Mouse (Mus musculus): Measurements from ENCODE around the gene Plekhb1.

Gene Plekhb1

DNA sequence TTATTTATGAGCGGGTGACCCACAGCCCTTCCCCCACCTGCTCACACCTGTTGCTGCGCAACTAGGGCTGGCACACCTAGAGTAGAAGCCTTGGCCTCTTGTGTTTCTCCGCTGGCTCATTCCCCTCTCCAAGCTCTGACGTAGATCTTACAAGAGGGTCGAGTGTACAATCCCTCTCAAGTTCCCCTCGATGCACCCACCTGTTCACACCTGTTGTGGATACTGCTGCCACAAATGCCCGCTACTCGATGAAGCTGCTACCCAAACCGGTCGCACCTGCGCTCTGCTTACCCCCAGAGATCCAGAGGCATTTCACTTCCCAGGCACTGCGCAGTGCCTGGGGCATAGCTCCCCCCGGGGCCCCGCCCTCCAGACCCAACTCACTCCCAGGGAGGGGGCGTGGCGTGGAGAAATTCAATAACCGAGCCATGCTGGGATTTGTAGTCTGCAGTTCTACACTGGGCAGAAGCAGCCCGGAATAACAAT is 4.1 kb downstream of the Plekhb1 start:
- DNase-seq (ENCODE audit: low spot score in 2 of 2): no peak

DNA sequence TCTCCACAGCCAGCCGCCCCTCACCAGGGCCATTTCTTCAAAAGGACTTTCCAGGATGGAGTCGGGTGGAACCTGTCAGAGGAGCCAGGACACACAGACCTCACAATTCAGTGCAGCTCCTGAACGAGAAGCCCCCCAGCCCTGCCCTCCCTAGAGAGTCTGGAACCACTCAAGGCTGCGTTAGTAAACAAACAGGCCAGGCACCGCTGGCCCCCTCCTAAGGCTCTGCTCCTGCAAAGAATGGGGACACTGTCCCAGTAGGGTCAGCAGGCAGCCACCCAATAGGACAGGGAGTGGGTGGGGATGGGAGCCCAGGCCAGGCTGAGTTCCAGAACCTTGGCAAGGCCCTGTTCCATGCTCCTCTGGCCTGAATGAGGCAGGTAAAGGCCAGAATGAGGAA is 5.5 kb downstream of the Plekhb1 start:
- no peak for DNase-seq (ENCODE audit: low spot score in 2 of 2)

DNA sequence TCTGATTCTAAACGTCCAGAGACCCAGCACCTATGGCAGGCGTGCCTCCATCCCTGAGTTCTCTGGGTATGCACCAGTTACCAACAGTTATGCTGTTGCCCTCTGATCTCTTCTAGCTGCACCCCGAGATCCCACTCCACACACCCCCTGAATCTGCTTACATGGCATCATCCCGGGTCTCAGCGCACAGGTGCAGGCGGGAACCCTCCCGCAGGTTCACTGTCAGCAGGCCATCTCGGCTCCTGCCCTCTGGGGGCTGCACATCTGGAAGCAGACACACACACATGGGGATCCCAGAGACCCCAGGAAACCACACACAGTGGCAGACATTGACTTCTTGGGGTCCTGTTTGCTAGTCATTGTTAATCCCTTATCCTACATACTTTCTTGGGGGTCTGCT is 7.8 kb downstream of the Plekhb1 start:
- DNase-seq (ENCODE audit: low spot score in 2 of 2): no peak

DNA sequence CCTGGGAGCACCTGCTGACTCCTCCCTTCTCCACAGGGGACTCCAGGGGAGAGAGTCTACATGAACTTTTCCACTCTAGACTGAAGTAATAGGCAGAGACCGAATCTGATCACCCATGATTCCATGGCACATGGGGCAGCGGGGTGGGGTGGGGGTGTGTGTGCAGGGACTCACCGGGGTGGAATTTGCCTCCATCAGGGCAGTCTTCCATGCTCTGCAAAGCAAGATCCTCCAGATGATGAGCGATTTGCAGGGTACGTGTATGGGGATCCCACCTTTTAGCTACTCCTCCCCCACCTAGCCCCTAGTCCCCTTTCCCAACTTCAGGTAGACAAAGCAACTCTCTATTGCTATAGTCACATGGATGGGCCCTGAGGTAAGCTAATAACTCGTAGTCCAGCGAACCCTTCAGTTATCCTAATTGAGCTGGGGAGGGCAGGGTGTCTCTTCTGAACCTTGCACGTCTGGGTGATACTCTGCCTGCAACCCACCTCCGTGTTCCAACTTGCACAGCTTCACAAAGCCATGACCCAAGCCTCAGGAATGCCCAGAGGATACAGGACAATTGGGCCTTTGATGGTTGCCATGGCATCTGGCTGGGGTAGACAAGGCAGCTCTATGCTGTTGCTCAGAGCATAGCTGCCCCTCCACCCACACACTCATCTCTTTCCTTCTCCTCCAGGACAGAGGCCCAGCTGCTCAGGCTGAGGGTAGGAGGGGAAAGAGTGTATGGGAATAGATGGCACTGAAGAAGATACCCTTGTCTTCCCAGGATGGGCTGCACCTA is 8.5 kb downstream of the Plekhb1 start:
- peak; percentile 60 to 67 for DNase-seq (ENCODE audit: low spot score in 2 of 2)

DNA sequence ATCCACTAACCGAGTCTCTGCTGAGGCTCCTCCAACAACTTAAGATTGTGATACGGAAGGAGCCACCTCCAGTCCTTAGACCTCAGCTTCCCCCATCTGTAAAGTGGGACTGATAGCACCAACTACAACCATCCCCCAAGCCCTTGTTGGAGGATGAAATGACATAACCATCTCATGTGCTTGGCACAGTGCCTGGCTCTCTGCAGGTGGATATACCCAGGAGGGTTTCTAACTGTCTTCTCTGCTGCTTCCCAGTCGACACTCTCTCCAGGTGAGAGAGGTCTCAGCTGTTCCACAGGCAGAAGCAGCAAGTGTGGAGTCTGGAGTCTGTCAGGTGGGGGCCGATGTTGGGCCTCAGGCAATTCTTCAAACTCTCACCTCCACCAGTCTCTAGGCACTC is 11.2 kb downstream of the Plekhb1 start:
- no peak for DNase-seq (ENCODE audit: low spot score in 2 of 2)

DNA sequence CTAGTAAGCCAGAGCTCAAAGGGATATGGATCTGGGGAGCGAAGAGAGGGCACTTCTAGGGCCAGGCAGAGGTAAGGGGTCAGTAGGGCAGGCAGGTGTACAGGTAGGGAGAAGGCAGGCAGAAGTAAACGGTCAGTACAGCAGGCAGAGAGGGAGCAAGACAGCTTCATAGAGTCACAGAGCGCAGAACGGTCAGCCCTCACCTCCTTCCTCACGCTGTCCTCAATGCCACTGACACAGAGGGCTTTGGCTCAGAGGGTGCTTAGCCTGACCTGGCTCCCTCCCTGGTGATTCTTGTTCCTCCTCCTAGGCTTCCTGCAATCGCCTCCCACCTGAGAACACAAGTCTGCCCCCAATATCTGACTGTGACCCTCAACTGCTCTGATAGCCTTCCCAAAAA is 11.8 kb downstream of the Plekhb1 start:
- DNase-seq (ENCODE audit: low spot score in 2 of 2): no peak

DNA sequence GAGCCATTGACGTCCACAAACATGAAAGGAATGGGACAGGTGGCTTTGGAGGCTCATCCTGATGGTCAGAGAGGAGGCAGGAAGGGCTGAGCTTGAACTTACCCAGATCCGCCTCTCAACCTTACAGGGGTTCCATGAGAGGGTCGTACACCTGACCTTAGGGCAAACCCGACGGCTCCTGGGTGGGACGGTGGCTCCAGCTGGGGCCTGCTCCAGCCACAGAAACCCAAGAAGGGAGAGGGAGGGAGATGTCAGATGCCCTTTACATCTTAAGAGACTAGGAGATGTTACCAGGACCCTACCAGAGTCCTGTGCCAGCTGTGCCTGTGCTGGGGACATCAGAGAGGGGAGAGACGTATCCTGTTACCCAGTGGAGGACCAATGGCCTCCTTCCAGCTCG is 12.4 kb downstream of the Plekhb1 start:
- DNase-seq (ENCODE audit: low spot score in 2 of 2): no peak

DNA sequence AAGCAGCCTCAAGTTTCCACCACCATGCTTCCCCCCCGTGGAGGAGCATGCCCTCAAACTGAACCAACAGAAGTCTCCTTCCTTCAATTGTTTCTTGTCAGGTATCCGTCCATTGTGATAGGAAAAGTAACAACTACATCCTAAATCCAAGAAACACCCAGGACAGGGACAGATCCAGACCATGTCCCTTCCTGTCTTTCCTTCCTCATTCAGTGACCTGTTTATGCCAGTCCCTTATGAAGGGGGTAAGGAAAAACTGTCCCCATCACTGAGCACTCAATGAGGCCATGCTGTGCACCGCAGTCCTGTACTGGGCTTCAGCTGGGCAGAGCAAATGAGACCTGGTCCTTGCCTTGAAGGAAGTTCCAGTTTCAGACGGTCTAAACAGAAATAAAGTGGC is 13.1 kb downstream of the Plekhb1 start:
- no peak for DNase-seq (ENCODE audit: low spot score in 2 of 2)

DNA sequence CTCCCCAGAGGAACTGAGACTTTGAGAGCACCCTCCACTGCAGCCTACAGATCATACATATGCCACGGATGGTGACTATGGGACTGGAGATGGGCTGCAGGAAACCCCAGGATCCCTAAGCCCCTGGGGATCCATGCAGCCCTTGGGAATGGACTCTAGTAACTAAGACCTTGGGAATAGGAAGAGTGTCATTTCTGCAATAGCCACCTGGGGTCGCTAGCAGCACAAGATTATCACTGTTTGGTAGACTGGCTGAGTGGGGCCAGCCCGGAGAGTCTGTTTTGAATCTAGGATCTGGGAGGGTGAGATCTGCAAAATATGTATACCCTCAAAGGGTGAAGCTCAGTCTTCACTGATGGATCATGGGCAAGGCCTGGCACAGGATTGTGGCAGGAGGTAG is 17.1 kb downstream of the Plekhb1 start:
- DNase-seq (ENCODE audit: low spot score in 2 of 2): peak in 1 of 2 experiments; percentile 86

DNA sequence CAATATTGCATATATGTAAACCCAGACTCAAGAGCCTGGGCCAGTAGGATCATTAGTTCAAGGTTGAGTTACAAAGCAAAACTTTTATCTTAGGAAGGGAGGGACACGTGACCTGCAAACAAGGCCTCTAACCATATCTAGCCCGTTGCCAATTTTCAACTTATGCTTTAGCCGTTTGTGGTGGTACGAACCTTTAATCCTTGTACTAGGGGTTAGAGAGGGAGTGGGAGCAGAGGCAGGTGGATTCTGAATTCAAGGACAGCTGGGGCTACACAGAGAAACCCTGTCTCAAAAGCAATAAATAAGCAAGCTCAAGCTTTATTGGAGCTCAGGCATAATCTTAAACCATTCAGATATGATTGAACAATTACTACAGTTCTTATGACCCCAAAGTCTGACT is 19.8 kb downstream of the Plekhb1 start:
- no peak for DNase-seq (ENCODE audit: low spot score in 2 of 2)

DNA sequence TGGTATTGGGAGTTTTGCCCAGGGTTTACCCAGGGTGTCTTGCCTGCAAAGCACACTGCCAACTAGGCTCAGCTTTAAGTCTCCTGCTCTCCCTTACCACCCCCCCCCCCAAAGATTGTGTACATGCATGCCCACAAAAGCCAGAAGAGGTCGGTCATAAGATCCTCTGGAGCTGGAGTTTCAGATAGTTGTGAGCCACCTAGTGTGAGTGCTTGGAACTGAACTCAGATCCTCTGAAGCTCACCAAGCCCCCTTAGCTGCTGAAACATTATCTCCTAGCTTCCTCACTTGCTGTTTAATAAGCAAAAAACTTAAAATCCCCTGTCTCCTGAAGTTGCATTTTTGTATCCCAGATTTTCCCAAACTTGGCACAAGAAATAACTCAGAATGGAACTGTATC is 24.6 kb downstream of the Plekhb1 start:
- no peak for DNase-seq (ENCODE audit: low spot score in 2 of 2)

DNA sequence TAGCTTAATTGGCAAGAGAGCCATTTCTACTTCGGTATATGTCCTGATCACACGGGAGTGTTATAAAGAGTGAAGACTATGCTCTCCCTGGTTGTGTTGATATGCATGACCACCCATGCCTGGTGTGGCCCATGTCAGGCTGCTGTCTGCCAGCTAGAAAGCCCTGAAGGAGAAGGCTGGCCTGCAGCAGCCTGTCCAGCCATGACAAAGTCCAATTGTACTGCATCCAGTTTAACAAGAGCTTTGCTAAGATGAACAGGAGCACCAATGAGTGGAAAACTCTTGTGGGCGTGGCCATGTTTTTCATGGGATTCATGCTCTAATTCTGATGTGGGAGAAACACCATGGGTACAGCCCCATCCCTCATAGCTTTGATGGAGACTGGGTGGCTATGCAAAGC is 37.7 kb downstream of the Plekhb1 start:
- no peak for DNase-seq (ENCODE audit: low spot score in 2 of 2)

DNA sequence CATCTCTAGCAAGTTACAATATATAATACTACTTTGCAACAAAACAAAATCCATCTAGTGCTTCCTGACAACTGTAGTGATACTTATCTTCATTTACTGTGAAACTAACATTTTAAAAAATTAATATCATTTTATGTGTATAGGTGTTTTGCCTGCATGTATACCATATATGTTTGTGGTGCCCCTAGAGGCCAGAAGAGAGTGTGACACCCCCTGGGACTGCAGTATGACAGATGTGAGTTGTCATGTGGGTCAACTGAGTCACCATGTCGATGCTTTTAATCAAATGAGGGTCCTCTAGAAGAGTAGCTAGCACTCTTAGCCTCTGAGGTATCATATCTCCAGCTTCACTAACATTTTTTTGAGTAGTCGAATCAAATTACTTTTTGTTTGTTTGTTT is 39.9 kb downstream of the Plekhb1 start:
- no peak for DNase-seq (ENCODE audit: low spot score in 2 of 2)

DNA sequence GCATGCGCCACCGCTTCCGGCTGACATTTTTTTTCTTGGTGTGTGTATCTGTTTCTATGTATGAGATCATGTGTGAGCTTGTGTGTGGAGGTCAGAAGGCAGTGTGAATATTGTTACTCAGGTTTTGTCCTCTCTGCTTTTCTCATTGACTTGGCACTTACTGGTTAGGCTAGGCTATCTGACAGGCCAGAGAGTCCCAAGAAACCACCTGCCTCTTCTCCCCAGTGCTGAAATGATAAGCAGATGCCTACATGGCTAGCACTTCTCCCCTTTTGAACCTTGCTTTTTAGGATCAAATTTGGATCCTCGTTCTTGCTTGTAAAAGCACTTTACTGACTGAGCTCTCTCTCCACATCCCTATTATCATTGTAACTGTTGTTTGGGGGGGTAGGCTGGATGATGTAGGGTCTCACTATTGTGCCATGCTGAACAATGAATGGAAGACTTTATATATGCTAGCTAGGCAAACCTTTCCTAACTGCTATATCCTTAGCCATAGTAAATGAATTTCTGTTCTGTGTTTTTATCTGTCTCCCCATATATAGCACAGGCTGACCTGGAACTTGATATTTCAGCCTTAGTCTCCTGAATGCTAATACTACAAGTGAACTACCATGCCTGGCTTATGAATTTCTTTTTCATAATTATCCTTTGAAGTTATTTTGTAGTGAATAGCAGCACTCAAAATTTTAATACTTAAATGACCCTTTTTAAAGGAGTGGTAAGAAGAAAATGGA is 45.9 kb downstream of the Plekhb1 start:
- no peak for DNase-seq (ENCODE audit: low spot score in 2 of 2)

DNA sequence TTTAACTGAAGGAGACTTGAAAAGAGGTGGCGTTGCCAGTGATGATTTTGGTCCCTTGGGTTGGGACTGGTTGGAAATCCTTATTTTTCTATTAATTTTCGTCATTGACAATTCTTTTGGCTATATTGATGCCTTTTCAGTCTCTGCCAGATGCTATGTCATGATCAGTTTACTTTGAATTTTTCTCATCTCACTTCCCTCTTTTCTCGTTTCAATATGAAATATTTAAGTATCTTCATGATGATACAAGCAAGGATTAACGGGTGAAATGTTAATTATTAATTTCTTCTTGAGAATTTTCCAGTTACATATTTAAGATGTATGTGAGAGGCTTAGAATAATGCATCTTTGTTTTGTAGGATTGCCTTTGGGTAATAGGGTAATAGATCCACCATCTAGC is 53.3 kb downstream of the Plekhb1 start:
- DNase-seq (ENCODE audit: low spot score in 2 of 2): no peak

DNA sequence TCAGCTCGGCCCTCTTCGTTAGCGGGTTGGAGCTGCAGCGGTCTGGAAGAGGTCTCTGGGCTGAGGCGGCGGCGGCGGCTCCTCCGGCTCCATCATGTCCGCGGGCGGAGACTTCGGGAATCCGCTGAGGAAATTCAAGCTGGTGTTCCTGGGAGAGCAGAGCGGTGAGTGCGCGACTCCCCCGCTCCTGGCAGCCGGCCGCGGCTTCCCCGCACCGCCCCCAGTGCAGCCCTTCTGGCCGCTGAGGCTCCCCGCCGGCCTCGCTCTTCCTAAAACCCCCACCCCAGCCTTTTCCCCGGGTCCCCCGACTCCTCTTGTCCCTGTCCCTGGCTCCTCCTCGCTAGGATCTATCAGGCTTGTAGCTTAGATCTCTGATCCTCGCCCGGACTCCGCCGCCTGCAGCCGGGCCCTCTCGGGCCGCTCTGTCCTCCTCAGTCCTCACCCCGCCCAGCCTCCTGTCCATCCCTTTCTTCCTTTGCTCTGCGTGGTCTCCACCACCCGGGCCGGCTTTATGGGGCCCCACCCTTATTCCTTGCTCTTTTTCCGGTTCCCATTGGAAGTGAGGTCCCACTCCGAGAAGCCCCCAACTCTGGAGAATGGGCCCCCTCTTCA is 54.0 kb downstream of the Plekhb1 start, which contains the start of gene Mrpl48:
Gene Mrpl48, minus strand, starts transcription at position 172 of the 612 bp plus-strand sequence.
- DNase-seq (ENCODE audit: low spot score in 2 of 2): peak in 1 of 2 experiments; percentile 56

DNA sequence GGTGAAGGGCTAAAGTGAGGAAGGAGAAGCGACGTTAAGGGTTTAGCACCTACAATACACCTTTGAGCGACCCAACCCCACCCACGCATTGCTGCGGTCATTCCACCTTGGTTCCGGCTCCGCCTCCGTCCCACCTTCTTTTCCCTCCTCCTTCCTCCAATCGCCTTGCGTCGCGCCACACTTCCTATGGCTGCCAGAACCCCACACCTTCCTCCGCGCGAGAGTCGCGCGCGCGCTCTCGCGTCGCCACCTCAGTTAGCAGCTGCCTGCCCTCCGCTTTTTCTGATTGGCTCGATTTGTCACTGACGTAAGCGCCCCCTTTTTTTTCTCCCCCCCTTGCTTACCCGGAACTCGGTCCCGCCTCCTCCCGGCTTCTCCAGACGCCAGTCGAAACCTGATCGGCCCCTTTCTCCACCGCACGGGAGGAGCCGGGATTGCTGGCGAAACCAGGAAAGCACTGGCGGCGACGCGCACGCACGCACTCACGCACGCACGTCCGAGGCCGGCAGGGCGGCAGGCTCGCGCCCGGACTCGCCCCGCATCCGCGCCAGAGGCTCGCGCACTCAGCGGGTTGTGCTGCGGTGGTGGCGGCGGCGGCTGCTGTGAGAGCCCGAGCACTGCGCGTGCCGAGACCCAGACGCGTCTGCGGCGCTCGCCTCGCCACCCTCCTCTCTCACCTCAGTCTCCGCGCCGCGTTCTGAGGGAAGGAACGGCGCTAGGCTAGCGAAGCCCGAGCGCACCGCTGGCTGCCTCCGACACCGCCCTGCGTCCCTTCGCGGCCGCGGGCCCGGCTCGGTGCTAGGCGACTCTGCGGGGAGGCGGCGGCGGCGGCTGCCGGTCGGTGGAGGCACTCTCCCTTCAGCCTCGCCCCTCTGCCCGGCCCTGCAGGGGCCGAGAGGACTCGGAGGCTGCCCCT is 54.7 kb downstream of the Plekhb1 start, which contains the start of gene Rab6a:
Gene Rab6a, plus strand, starts transcription at position 197 of the 916 bp plus-strand sequence.
- DNase-seq (ENCODE audit: low spot score in 2 of 2): peak; percentile 95 to 97

DNA sequence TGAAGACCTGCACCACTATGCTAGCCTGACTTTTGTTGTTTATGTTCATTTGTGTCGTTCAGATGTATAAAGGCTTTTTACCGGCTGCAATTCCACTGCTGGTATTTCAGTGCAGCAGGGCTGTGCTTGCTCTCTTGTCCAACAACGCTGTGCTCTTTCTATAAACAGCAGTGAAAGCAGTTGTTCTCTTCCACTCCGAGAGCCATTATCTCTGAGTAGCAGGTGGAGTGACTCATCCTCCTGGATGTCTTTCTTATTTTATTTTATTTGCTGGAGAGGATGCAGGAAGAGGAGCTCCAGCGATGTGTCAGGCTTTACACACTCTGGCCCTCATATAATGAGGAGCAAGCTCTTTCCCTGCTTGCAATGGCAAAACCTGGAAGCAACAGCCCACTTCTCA is 62.0 kb downstream of the Plekhb1 start:
- DNase-seq (ENCODE audit: low spot score in 2 of 2): peak; percentile 38 to 67

DNA sequence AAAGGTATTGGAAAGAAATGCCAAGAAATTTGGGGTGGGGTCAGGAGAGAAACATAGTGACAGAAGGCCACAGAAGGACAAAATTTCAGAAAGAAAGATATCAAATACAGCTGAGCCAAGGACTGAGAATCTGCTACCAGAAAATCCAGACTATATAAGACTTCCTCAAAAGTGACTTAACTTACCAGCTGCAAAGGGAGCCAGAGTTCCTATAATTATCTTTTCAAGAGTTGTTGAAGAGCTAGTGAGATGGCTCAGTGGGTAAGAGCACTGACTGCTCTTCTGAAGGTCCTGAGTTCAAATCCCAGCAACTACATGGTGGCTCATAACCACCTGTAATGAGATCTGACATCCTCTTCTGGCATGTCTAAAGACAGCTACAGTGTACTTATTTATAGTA is 68.9 kb downstream of the Plekhb1 start:
- DNase-seq (ENCODE audit: low spot score in 2 of 2): no peak

Data from left cerebral cortex, adult 9 months (tissue).